Mouse (Mus musculus) embryonic facial prominence, embryonic 11.5 days (tissue): ENCODE results near the gene Tcaf3. TPM values are rescaled to one million over a fixed set of nuclear protein-coding genes. Genes with fewer than 3 reads are reported as not detected.

Experiments
- ATAC-seq: fragments of 200-750 bp; cut with Nextera tagmentation; replicated peaks from 2 replicates; pipeline ENCODE4 v1.8.0; 2017; ENCODE audit warnings: low read depth; ENCODE audit not compliant: insufficient number of reproducible peaks, low FRiP score, low TSS enrichment
- DNase-seq: peaks from one replicate; pipeline ENCODE4 v3.0.0-alpha.2; 2015; ENCODE audit warnings: low spot score
- H3K27ac ChIP-seq: fragments of 300-500 bp; sonication (generic); replicated peaks from 2 replicates; pipeline ENCODE4 v1.5.1; 2014; ENCODE audit warnings: mild to moderate bottlenecking, low read depth, low read length, control low read depth
- H3K27me3 ChIP-seq: fragments of 300-500 bp; sonication (generic); 2 replicates; pipeline ENCODE4 v1.6.1; 2014; ENCODE audit warnings: mild to moderate bottlenecking, low read length, moderate library complexity, mixed read lengths; ENCODE audit not compliant: control insufficient read depth, insufficient read depth
- H3K36me3 ChIP-seq: fragments of 300-500 bp; sonication (generic); replicated peaks from 2 replicates; pipeline ENCODE4 v1.6.1; 2014; ENCODE audit warnings: low read depth, mild to moderate bottlenecking, low read length, moderate library complexity, mixed read lengths; ENCODE audit not compliant: control insufficient read depth, insufficient read depth
- H3K4me1 ChIP-seq: fragments of 300-500 bp; sonication (generic); 2 replicates; pipeline ENCODE4 v1.6.1; 2014; ENCODE audit warnings: low read length, mixed read lengths; ENCODE audit not compliant: control insufficient read depth, insufficient read depth
- H3K4me2 ChIP-seq: fragments of 300-500 bp; sonication (generic); 2 replicates; pipeline ENCODE4 v1.6.1; 2014; ENCODE audit warnings: low read depth, mild to moderate bottlenecking, control low read depth, low read length, moderate library complexity
- H3K4me3 ChIP-seq: fragments of 300-500 bp; sonication (generic); 2 replicates; pipeline ENCODE4 v1.5.1; 2014; ENCODE audit warnings: low read depth, low read length, control low read depth
- H3K9ac ChIP-seq: fragments of 300-500 bp; sonication (generic); replicated peaks from 2 replicates; pipeline ENCODE4 v1.6.1; 2014; ENCODE audit warnings: mild to moderate bottlenecking, control low read depth, low read length
- H3K9me3 ChIP-seq: fragments of 300-500 bp; sonication (generic); replicated peaks from 2 replicates; pipeline ENCODE4 v1.6.1; 2016; ENCODE audit warnings: mild to moderate bottlenecking, low read length, inconsistent platforms, mixed read lengths; ENCODE audit not compliant: control insufficient read depth
- WGBS: fragments of 180-500 bp; shearing (Covaris S2); extraction: QIAGEN DNeasy Blood & Tissue Kit; methylation state at CpG from one replicate; pipeline ENCODE4 v1.1.7; 2014; 5-methylcytosine and 5-hydroxymethylcytosine counted together
- polyA plus RNA-seq: library from polyadenylated mRNA; unstranded; fragments of >200 nt; fragmentation: Nextera tagmentation; extraction: Ambion mirVana; gene quantifications from 2 replicates; pipeline ENCODE4 v1.2.1, GENCODE M21; 2014

Tcaf3 gene
- polyA plus RNA-seq, 1 experiment from 2014 or later, result not detected

GRCm38 (mm10) chr6:42539711-42540110 is 57.8 kb downstream of the Tcaf3 start:
- no peak for DNase-seq

More at GRCm38 (mm10) chr6:42539711-42540110, 57.8 kb downstream of the Tcaf3 start:
- H3K4me2 ChIP-seq, result no peak overlapping the region
- H3K4me1 ChIP-seq, result no peaks in the 10 kb centered on the region
- no peak overlapping the region for H3K27ac ChIP-seq
- H3K36me3 ChIP-seq, result no peaks in the 10 kb centered on the region
- 89% methylated on average over 1 of the region's 1 CpGs for WGBS
- no peak for ATAC-seq
- no peaks in the 10 kb centered on the region for H3K9me3 ChIP-seq
- H3K27me3 ChIP-seq, result no peaks in the 10 kb centered on the region
- no peak overlapping the region for H3K4me3 ChIP-seq
- H3K9ac ChIP-seq, result no peak overlapping the region

Other genes starting within 250 kb of the Tcaf3 start
- 61.3 and 71.9 TPM in 2 replicates for gene Zyx, start 248.1 kb downstream of the Tcaf3 start, polyA plus RNA-seq
- gene Epha1, start 224.4 kb downstream of the Tcaf3 start, polyA plus RNA-seq, result 1.5 and 1.8 TPM in 2 replicates
- not detected in 2 replicates for gene Tas2r143, start 197.5 kb downstream of the Tcaf3 start, polyA plus RNA-seq
- not detected in 2 replicates for gene Tas2r135, start 192.3 kb downstream of the Tcaf3 start, polyA plus RNA-seq
- not detected in 2 replicates for gene Tas2r126, start 163.2 kb downstream of the Tcaf3 start, polyA plus RNA-seq
- not detected in 2 replicates for gene Olfr458, start 132.5 kb downstream of the Tcaf3 start, polyA plus RNA-seq
- not detected in 2 replicates for gene Olfr457, start 121.4 kb downstream of the Tcaf3 start, polyA plus RNA-seq
- not detected in 2 replicates for gene Olfr456, start 110.5 kb downstream of the Tcaf3 start, polyA plus RNA-seq
- gene Olfr455, start 50.1 kb downstream of the Tcaf3 start, polyA plus RNA-seq, result not detected in 2 replicates
- gene Tcaf2, start 47.6 kb upstream of the Tcaf3 start, polyA plus RNA-seq, result 1.9 and 2.5 TPM in 2 replicates
- gene Tcaf1, start 112.4 kb upstream of the Tcaf3 start, polyA plus RNA-seq, result 104 and 106 TPM in 2 replicates
- gene Olfr453, start 141.7 kb upstream of the Tcaf3 start, polyA plus RNA-seq, result not detected in 2 replicates
- gene Olfr38, start 158.7 kb upstream of the Tcaf3 start, polyA plus RNA-seq, result not detected in 2 replicates
- not detected in 2 replicates for gene Olfr452, start 187.4 kb upstream of the Tcaf3 start, polyA plus RNA-seq
- not detected in 2 replicates for gene Olfr450, start 214.2 kb upstream of the Tcaf3 start, polyA plus RNA-seq
- gene Olfr449, start 236.7 kb upstream of the Tcaf3 start, polyA plus RNA-seq, result not detected in 2 replicates